Mouse (Mus musculus) spleen, adult 18-20 months (tissue): ENCODE data around the gene Pparg.

ENCODE experiments used
- DNase-seq, 2 experiments: peaks; one replicate each; pipeline ENCODE4 v3.0.0; 2022; ENCODE audit warnings: mixed read lengths in 2 of 2

Gene Pparg

GRCm38 (mm10) chr6:115513207-115513606, 152.5 kb downstream of the Pparg start:
- no peak for DNase-seq

- DNase-seq, result no peak
Observed at GRCm38 (mm10) chr6:115517904-115518303, 157.2 kb downstream of the Pparg start.

- DNase-seq, result no peak
Observed at GRCm38 (mm10) chr6:115518352-115518751, 157.6 kb downstream of the Pparg start.

GRCm38 (mm10) chr6:115519275-115519699, 158.5 kb downstream of the Pparg start:
- no peak for DNase-seq

- no peak for DNase-seq
Observed at GRCm38 (mm10) chr6:115521923-115522322, 161.2 kb downstream of the Pparg start.

- no peak for DNase-seq
Observed at GRCm38 (mm10) chr6:115522691-115523146, 162.0 kb downstream of the Pparg start.

- DNase-seq, result no peak
Observed at GRCm38 (mm10) chr6:115523201-115523600, 162.4 kb downstream of the Pparg start.

GRCm38 (mm10) chr6:115524449-115524990, 163.8 kb downstream of the Pparg start:
- DNase-seq, result no peak

GRCm38 (mm10) chr6:115527418-115527817, 166.7 kb downstream of the Pparg start:
- no peak for DNase-seq

GRCm38 (mm10) chr6:115528372-115528771, 167.6 kb downstream of the Pparg start:
- DNase-seq, result no peak

GRCm38 (mm10) chr6:115534617-115535016, 173.9 kb downstream of the Pparg start:
- no peak for DNase-seq

- DNase-seq, result no peak
Observed at GRCm38 (mm10) chr6:115536169-115536568, 175.4 kb downstream of the Pparg start.

GRCm38 (mm10) chr6:115538645-115539429, 178.1 kb downstream of the Pparg start:
- DNase-seq, result peak; percentile 45 to 65
